Mouse (Mus musculus): ENCODE results near the gene Ints12. TPM values are rescaled to one million over a fixed set of nuclear protein-coding genes. Genes with fewer than 3 reads are reported as not detected.

Gene Ints12
- polyA plus RNA-seq (2015; fragmentation: Nextera tagmentation; extraction: Ambion mirVana), result 16.0 and 17.1 TPM in 2 replicates

- under 1% methylated on average over 51 of the region's 53 CpGs for WGBS
- H3K9ac ChIP-seq (ENCODE audit: low read depth, low read length), result peak within 1 kb of the TSS; percentile 90
- H3K36me3 ChIP-seq (ENCODE audit: control insufficient read depth, insufficient read depth), result no peaks in the 10 kb centered on the region
- no peaks in the 10 kb centered on the region for H3K27me3 ChIP-seq (replicated peaks; ENCODE audit: control insufficient read depth, insufficient read depth, low read length)
- peak; percentile 97 for ATAC-seq
- peak within 1 kb of the TSS; percentile 95 for H3K27ac ChIP-seq (ENCODE audit: low read depth, low read length)
- H3K9me3 ChIP-seq (ENCODE audit: control insufficient read depth), result no peaks in the 10 kb centered on the region
- peak within 1 kb of the TSS; percentile 99 for H3K4me3 ChIP-seq (ENCODE audit: low read depth, low read length)
- TF ChIP-seq CTCF (IDR thresholded peaks at IDR 0.05; ENCODE audit: low read depth), result peak; percentile 7; the same call in 1 of the 2 replicates
- H3K4me2 ChIP-seq (replicated peaks; ENCODE audit: low read depth), result peak within 1 kb of the TSS; percentile 81
- 0 out of 2 replicates have a peak, but pooled peaks cover 9% of the 10 kb centered on the region for H3K4me1 ChIP-seq (replicated peaks; ENCODE audit: control insufficient read depth, insufficient read depth, low read length)
These were observed at the start of gene Ints12, which contains the start of gene Gstcd for GRCm38 (mm10) chr3:133091664-133092273. TSS of gene Ints12 (plus strand) at chr3:133091840. TSS of gene Gstcd (minus strand) at chr3:133092033.

- Histone ChIP-seq H3K36me3 (ENCODE audit: control insufficient read depth, insufficient read depth) (peaks cover 8% of the 10 kb centered on the region), H3K4me2 (replicated peaks; ENCODE audit: low read depth) (no peak overlapping the region), H3K4me1 (replicated peaks; ENCODE audit: control insufficient read depth, insufficient read depth, low read length) (no peaks in the 10 kb centered on the region), H3K9ac (ENCODE audit: low read depth, low read length) (no peak overlapping the region), H3K27me3 (replicated peaks; ENCODE audit: control insufficient read depth, insufficient read depth, low read length) (no peaks in the 10 kb centered on the region), H3K4me3 (ENCODE audit: low read depth, low read length) (no peak overlapping the region), H3K9me3 (ENCODE audit: control insufficient read depth) (no peaks in the 10 kb centered on the region), H3K27ac (ENCODE audit: low read depth, low read length) (no peak overlapping the region)
- no peak for TF ChIP-seq CTCF (IDR thresholded peaks at IDR 0.05; ENCODE audit: low read depth)
- ATAC-seq, result no peak
- WGBS, result 85% methylated on average over 2 of the region's 2 CpGs
These were observed 39.6 kb upstream of the Ints12 start for GRCm38 (mm10) chr3:133052068-133052467.

GRCm38 (mm10) chr3:133075560-133075959, 16.1 kb upstream of the Ints12 start:
- no peak overlapping the region for H3K4me3 ChIP-seq (ENCODE audit: low read depth, low read length)
- TF ChIP-seq CTCF (IDR thresholded peaks at IDR 0.05; ENCODE audit: low read depth), result no peak
- ATAC-seq, result no peak
- peaks cover 6% of the 10 kb centered on the region; the same call in 1 of the 2 replicates for H3K36me3 ChIP-seq (ENCODE audit: control insufficient read depth, insufficient read depth)
- no peak overlapping the region for H3K9ac ChIP-seq (ENCODE audit: low read depth, low read length)
- H3K4me2 ChIP-seq (replicated peaks; ENCODE audit: low read depth), result no peak overlapping the region
- WGBS, result 85% methylated on average over 10 of the region's 10 CpGs
- no peaks in the 10 kb centered on the region for H3K27me3 ChIP-seq (replicated peaks; ENCODE audit: control insufficient read depth, insufficient read depth, low read length)
- H3K9me3 ChIP-seq (ENCODE audit: control insufficient read depth), result no peaks in the 10 kb centered on the region
- no peaks in the 10 kb centered on the region for H3K4me1 ChIP-seq (replicated peaks; ENCODE audit: control insufficient read depth, insufficient read depth, low read length)
- H3K27ac ChIP-seq (ENCODE audit: low read depth, low read length), result no peak overlapping the region

DNA sequence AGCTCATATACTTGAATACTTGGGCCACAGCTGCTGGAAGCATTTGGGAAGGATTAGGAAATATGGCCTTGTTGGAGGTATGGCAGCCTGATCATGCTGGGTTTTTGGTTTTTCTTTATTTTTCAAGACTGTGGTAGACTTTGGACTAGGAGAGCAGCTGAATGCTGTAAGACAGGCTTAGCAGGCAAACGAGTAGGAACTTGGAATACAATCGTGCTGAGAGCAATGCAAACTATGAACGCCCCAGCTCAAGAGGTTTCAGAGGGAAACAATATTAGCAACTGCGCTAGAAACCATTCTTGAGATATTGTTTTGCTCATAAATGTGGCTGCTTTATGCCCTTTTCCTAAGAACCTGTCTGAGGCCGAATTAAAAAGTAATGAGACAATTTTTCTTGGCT, 8.9 kb upstream of the Ints12 start:
- 74% methylated on average over 5 of the region's 5 CpGs for WGBS
- TF ChIP-seq CTCF (IDR thresholded peaks at IDR 0.05; ENCODE audit: low read depth), result no peak
- ATAC-seq, result no peak
- Histone ChIP-seq H3K9me3 (ENCODE audit: control insufficient read depth) (no peaks in the 10 kb centered on the region), H3K4me1 (replicated peaks; ENCODE audit: control insufficient read depth, insufficient read depth, low read length) (no peaks in the 10 kb centered on the region), H3K9ac (ENCODE audit: low read depth, low read length) (no peak overlapping the region), H3K4me2 (replicated peaks; ENCODE audit: low read depth) (no peak overlapping the region), H3K27ac (ENCODE audit: low read depth, low read length) (no peak overlapping the region), H3K27me3 (replicated peaks; ENCODE audit: control insufficient read depth, insufficient read depth, low read length) (no peaks in the 10 kb centered on the region), H3K4me3 (ENCODE audit: low read depth, low read length) (no peak overlapping the region), H3K36me3 (ENCODE audit: control insufficient read depth, insufficient read depth) (peaks cover 14% of the 10 kb centered on the region)

DNA sequence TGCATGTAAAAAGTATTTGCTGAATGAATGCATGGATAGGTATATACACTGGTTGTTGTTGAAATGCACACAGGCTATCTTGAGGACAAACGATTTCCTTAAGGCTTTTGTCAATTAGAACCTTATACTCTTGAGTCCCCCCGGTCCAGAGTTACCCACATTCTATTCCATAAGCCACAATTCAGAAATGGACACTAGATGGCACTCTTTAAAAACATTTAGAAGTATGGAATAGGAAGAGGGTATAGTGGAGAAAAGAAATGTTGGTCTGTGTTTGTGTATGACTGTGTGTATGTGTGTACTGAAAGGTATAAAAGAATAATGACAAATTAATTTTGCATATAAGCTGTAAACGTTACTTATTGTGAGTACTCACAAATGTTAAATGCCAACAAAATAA, 5.8 kb upstream of the Ints12 start:
- TF ChIP-seq CTCF (IDR thresholded peaks at IDR 0.05; ENCODE audit: low read depth), result peak; percentile 66
- Histone ChIP-seq H3K9ac (ENCODE audit: low read depth, low read length) (no peak overlapping the region), H3K4me2 (replicated peaks; ENCODE audit: low read depth) (no peak overlapping the region), H3K36me3 (ENCODE audit: control insufficient read depth, insufficient read depth) (peaks cover 14% of the 10 kb centered on the region), H3K9me3 (ENCODE audit: control insufficient read depth) (no peaks in the 10 kb centered on the region), H3K4me3 (ENCODE audit: low read depth, low read length) (no peak overlapping the region), H3K4me1 (replicated peaks; ENCODE audit: control insufficient read depth, insufficient read depth, low read length) (no peaks in the 10 kb centered on the region), H3K27ac (ENCODE audit: low read depth, low read length) (no peak overlapping the region), H3K27me3 (replicated peaks; ENCODE audit: control insufficient read depth, insufficient read depth, low read length) (no peaks in the 10 kb centered on the region)
- ATAC-seq, result no peak
- 50% methylated on average over 3 of the region's 3 CpGs for WGBS

DNA sequence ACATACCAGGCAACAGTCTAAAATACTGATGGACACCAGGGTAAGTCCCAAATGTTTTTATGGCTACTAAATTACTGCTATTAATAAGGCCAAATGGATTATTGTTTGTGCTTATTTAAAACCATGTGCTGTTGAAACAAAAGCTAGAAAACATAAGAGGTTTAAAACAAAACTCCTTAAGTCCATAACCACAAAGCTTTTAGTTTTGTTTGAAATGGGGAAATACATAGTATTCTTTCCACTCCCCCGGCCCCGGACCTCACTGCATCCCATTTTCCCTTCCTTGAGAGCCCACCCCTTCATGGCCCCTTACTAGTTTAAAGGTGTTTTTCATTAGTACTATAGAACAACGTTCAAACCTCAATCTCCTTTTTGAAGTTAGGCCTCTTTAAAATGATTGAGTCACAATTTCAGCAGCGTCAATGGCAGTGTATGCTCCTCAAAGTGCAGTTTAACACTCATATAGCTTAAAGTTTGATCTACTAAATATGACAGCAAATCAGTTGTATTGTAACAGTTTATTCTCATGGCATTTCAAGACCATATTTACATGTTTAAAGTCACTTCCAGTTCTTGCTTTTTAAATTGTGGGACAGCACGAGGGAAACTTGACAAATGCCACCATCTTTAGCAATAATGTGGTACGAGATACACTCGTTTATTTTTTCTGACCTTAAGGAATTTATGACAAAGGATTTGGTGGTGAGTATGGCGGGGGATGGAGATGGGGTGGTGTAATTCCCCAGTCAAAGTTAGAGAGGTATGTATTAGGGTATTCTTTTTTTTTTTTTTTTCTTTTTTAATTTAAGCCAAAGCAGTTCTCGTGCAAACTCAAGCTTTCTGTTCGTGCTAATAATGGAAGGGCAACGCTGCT, 1.2 kb upstream of the Ints12 start:
- Histone ChIP-seq H3K9me3 (ENCODE audit: control insufficient read depth) (no peaks in the 10 kb centered on the region), H3K27me3 (replicated peaks; ENCODE audit: control insufficient read depth, insufficient read depth, low read length) (no peaks in the 10 kb centered on the region), H3K27ac (ENCODE audit: low read depth, low read length) (peak overlapping the region; percentile 95; the same call in 1 of the 2 replicates), H3K36me3 (ENCODE audit: control insufficient read depth, insufficient read depth) (no peaks in the 10 kb centered on the region), H3K9ac (ENCODE audit: low read depth, low read length) (peak overlapping the region; percentile 90), H3K4me1 (replicated peaks; ENCODE audit: control insufficient read depth, insufficient read depth, low read length) (0 out of 2 replicates have a peak, but pooled peaks cover 9% of the 10 kb centered on the region), H3K4me2 (replicated peaks; ENCODE audit: low read depth) (peak overlapping the region; percentile 81), H3K4me3 (ENCODE audit: low read depth, low read length) (peak overlapping the region; percentile 99)
- 6% methylated on average over 11 of the region's 11 CpGs for WGBS
- no peak for ATAC-seq
- no peak for TF ChIP-seq CTCF (IDR thresholded peaks at IDR 0.05; ENCODE audit: low read depth)
